In the genomic region with DNA sequence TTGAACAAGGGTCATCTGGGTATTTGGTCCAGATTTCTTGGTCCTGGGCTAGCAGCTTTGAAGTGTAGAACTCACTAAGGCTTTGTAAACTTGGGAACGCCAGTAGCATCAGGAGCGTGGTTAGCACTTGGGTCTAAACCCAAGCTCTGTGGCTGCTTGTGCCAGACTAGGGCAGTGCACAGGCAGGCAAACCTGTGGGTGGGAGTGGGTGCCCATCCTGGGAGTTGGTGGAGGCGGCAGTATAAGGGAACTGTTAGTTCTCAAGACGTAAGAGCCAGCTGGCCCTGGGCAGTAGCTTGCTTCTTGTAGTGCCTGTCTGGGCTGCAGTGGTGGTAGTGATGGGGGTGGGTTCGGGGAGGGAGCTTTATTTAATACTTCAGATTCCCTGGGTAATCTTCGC, we compare ENCODE assay signal across 25 mouse cellular contexts. TPM values are rescaled to one million over a fixed set of nuclear protein-coding genes. Genes with fewer than 3 reads are reported as not detected.
DNase-seq lines count a peak whose midpoint lies in the region; ATAC-seq and TF ChIP-seq lines count a peak whose summit lies in the region.
"Had no signal": no experiment of that assay in that cellular context is flagged by ENCODE, and none has a peak within 500 bp of the region (broad histone marks: within the 10 kb centered on the region; RNA-seq: fewer than 3 reads in every experiment).

No protein-coding gene starts in this region.

- peak; percentile 48 for DNase-seq in layer of hippocampus, adult 11-12 months (ENCODE audit: low spot score)
- no peak for DNase-seq in layer of hippocampus, postnatal 10 days (ENCODE audit: low spot score in 2 of 2)
- DNase-seq in neural tube, embryonic 10.5 days (ENCODE audit: extremely low spot score, low spot score) = no peak
- DNase-seq in left cerebral cortex, adult 2 months (ENCODE audit: extremely low spot score in 1 of 2, low spot score in 2 of 2) = peak in 1 of 2 experiments; percentile 68
- DNase-seq in right cerebral cortex, postnatal 25 days = peak; percentile 57
- no peak for DNase-seq in cerebellum, postnatal 25 days
- no peak for DNase-seq in spleen, postnatal 4 days (ENCODE audit: low spot score in 2 of 2)
- DNase-seq: adrenal gland, postnatal 25 days; B cell, adult 2 months; cerebellum, adult 8-10 months; heart, postnatal 36 days; lung, embryonic 14.5 days; thymus, postnatal 25 days had no signal

- ATAC-seq in neural tube, embryonic 15.5 days (ENCODE audit: low FRiP score) = no peak
- ATAC-seq: intestine, embryonic 16.5 days had no signal

- no peak for TF ChIP-seq CTCF in left cerebral cortex, adult 2 months (IDR thresholded peaks at IDR 0.05)

- 81% methylated on average over 6 of the region's 6 CpGs for WGBS in neural tube, embryonic 15.5 days

- no peaks in the 10 kb centered on the region for H3K9me3 ChIP-seq in neural tube, embryonic 15.5 days (replicated peaks)
- H3K9me3 ChIP-seq: embryonic facial prominence, embryonic 13.5 days; hindbrain, embryonic 15.5 days; midbrain, embryonic 12.5 days had no signal

- H3K36me3 ChIP-seq in neural tube, embryonic 15.5 days = no peaks in the 10 kb centered on the region
- H3K36me3 ChIP-seq: hindbrain, embryonic 15.5 days; midbrain, embryonic 12.5 days had no signal

- H3K4me3 ChIP-seq in neural tube, embryonic 15.5 days (replicated peaks) = no peak overlapping the region
- H3K4me3 ChIP-seq in left cerebral cortex, adult 2 months = no peak overlapping the region
- H3K4me3 ChIP-seq: embryonic facial prominence, embryonic 13.5 days; hindbrain, embryonic 15.5 days; midbrain, embryonic 12.5 days had no signal

- H3K27me3 ChIP-seq in neural tube, embryonic 15.5 days (replicated peaks) = no peaks in the 10 kb centered on the region
- H3K27me3 ChIP-seq: embryonic facial prominence, embryonic 13.5 days; hindbrain, embryonic 15.5 days; midbrain, embryonic 12.5 days had no signal

- 0 out of 2 replicates have a peak overlapping the region, but pooled peaks have one; percentile 28 for H3K27ac ChIP-seq in neural tube, embryonic 15.5 days (replicated peaks)
- H3K27ac ChIP-seq in left cerebral cortex, adult 2 months = peak overlapping the region; percentile 60; the same call in 1 of the 2 replicates
- H3K27ac ChIP-seq: embryonic facial prominence, embryonic 13.5 days; hindbrain, embryonic 15.5 days; macrophage; midbrain, embryonic 12.5 days; stomach, postnatal 0 days had no signal

- H3K4me2 ChIP-seq in neural tube, embryonic 15.5 days = no peak overlapping the region
- H3K4me2 ChIP-seq: embryonic facial prominence, embryonic 13.5 days; heart, embryonic 11.5 days; hindbrain, embryonic 15.5 days; lung, embryonic 14.5 days; midbrain, embryonic 12.5 days had no signal

- intact Hi-C loops in left cerebral cortex, adult 2 months (cut with DNase I) = no loop called here

- peaks cover 55% of the 10 kb centered on the region for H3K4me1 ChIP-seq in neural tube, embryonic 15.5 days

- no peak overlapping the region for H3K9ac ChIP-seq in neural tube, embryonic 15.5 days (replicated peaks)
- H3K9ac ChIP-seq: embryonic facial prominence, embryonic 13.5 days; hindbrain, embryonic 15.5 days; lung, embryonic 14.5 days; midbrain, embryonic 12.5 days had no signal

RNA-seq across cellular contexts. Expression of gene Bcl11a, which starts 47.2 kb away (rescaled TPM):
- total RNA-seq in layer of hippocampus, postnatal 10 days (2021) = 100 to 1,000 TPM; 159 to 162 TPM
- polyA plus RNA-seq in neural tube, embryonic 15.5 days (2015; fragmentation: Nextera tagmentation; extraction: Ambion mirVana) = 85.1 and 102 TPM in 2 replicates
- total RNA-seq in left cerebral cortex, adult 2 months (2021) = 100 to 1,000 TPM; 101 to 103 TPM

RNA-seq across cellular contexts. Expression of gene A830031A19Rik, which starts 50.2 kb away (rescaled TPM):
- 1 to 10 TPM in 1 of 2 experiments, not detected in 1; 1.2 TPM for total RNA-seq in layer of hippocampus, postnatal 10 days (2021)
- not detected in 2 replicates for polyA plus RNA-seq in neural tube, embryonic 15.5 days (2015; fragmentation: Nextera tagmentation; extraction: Ambion mirVana)
- total RNA-seq in left cerebral cortex, adult 2 months (2021) = 1 to 10 TPM in 1 of 2 experiments, under 1 TPM in 1; 0.82 to 1.4 TPM
- total RNA-seq: adrenal gland, postnatal 25 days; heart, postnatal 36 days; neutrophil, adult 5-6 weeks had no signal
- polyA plus RNA-seq: embryonic facial prominence, embryonic 13.5 days; gonadal fat pad, adult 2 months; heart, embryonic 11.5 days; hindbrain, embryonic 15.5 days; intestine, embryonic 16.5 days; kidney, embryonic 16.5 days; lung, embryonic 14.5 days; macrophage; midbrain, embryonic 12.5 days; spleen, adult 2 months; stomach, postnatal 0 days had no signal

Comparison
In these comparisons a context has a peak if more than half of its experiments do, and no peak if none do; other contexts are left out.
1. DNase-seq: peak in layer of hippocampus, adult 11-12 months (single experiment) and right cerebral cortex, postnatal 25 days (single experiment); none in layer of hippocampus, postnatal 10 days (0 of 2), neural tube, embryonic 10.5 days (single experiment), cerebellum, postnatal 25 days (0 of 2) and spleen, postnatal 4 days (0 of 2).